Mouse (Mus musculus) small intestine, adult 2 months (tissue): ENCODE measurements around the gene 0610037L13Rik.

Source experiments
- CTCF ChIP-seq: fragments of 200-500 bp; IDR thresholded peaks from 2 replicates; pipeline ENCODE4 v1.5.1; 2012; ENCODE audit warnings: low read depth, mild to moderate bottlenecking, control low read depth, inconsistent platforms, low read length, moderate library complexity, mixed read lengths; ENCODE audit not compliant: insufficient replicate concordance, insufficient read length; ENCODE audit errors: extremely low read depth
- POLR2A ChIP-seq: fragments of 200-500 bp; IDR thresholded peaks from 2 replicates; pipeline ENCODE4 v1.6.1; 2012; ENCODE audit warnings: low read depth, mild to moderate bottlenecking, control low read depth, inconsistent platforms, low read length, moderate library complexity

DNA sequence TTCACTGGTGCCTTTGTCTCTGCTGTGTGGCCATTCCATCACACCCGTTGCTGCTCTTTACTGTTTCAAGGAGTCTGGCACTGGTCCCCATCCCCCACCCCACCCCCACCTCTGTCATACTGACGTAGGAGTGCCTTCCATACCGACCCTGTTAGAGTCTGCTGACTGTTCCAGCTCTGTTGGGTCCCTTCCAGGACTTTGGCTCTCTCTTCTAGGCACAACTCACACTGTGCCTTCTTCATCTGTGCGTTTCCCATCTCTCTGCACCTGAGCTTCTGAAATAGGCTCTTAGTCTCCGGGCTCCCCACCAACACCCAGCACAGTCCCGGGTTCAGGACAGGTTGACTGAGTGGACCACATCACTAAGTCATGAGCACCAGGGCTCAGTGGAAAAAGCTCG, 42.8 kb upstream of the 0610037L13Rik start:
- no peak for TF ChIP-seq POLR2A
- TF ChIP-seq CTCF = no peak
